Mouse (Mus musculus): ENCODE data around the gene Kdf1.

Kdf1 gene

DNA sequence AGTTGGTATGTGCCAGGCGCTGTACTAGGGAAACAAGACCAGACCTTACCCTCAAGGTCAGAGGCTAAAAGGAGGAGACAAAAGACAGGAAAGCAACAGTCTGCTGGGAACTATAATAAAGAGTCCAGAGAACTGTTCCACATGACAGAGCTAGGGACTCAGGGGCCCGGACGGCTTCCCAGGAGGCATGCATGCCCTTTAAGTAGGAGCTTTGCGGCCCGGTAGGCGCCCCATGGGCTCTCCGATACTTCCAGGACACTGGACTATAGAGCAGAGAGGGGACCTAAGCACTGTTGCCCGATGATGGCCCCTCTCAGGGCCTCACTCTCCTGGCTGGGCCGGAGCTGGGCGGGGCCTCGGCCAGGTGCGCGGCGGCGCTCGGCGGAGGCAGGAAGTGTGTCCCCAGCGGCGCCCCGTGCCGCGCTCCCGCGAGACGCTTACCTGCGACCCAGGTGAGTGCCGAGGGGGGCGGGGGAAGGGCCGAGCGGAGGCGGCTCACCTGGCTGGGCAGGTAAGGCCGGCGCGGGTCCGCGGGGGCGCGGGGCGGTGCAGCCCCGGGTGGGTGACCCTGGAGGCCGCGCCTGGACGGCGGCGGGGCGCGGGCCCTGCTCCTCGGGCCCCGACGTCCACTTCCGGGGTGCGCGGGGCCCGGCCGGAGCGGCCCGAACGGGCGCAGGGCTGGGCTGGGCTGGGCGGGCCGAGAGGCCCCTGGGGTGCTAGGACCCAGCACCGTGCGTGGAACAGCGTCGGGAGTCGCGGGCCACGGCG is at the start of gene Kdf1:
Gene Kdf1 (plus strand): TSS at position 363 of the 768 bp plus-strand sequence.
- no peak for DNase-seq (ENCODE audit: inconsistent ontology term)

DNA sequence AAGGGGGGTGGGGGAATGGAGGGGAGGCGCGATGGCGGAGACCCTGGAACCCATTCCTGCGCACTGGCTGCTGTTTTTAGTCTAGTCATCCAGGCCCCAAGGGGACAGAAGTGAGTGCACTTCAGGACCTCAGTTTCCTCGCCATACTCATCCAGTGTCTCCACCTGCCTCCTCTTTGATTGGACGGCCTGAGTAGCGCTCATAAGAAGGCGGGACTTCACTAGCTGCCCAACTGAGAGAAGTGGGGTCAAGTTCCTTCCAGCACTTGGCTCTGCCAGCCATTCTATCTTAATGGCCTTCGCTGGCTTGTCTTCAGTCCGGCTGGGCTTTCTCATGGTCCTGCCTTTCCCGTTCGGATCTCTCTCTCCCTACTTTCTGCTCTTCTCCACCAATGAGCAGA is 49.6 kb upstream of the Kdf1 start:
- no peak for DNase-seq (ENCODE audit: inconsistent ontology term)

DNA sequence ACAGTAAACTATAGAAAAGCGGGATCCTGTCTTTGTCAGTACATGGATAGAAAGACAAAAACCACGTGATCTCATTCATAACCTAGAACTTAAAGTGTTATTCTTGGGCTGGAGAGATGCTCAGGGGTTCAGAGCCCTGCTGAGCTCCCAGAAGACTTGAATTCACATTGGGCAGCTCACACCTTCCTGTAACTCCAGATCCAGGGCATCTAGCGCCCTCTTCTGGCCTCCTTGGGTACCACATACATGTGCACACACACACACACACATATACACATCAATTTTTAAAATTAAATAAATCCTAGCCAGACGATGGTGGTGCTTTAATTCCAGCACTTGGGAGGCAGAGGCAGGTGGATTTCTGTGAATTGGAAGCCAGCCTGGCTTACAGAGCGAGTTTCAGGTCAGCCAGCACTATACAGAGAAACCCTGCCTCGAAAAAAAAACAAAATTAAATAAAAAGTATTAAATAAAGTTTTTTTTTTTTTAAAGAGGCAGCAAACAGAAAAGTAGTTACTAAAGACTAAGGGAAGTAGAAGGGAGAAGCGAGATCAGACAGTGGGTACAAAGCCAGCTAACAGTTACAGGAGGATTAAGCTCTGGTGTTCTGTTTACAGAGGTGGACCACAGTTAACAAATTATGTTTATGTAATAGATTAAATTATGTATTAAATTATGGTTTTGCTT is 47.5 kb upstream of the Kdf1 start:
- DNase-seq (ENCODE audit: inconsistent ontology term), result no peak

DNA sequence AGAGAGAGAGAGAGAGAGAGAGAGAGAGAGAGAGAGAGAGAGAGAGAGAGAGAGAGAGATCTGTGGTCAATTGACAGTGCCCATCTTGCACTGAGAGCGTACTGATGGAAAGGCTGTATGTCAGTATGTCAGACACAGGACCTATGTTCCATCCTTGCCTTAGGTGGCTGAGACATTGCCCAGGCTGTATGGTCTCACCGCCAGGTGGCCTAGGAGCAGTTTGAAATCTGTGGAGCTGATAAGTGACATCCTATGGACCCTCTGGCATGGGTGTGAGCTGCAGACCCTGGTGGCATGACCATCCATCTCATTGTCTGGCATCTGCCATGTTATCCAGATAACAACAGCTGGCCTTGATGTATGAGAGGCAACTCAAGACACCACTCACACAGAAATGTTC is 44.9 kb upstream of the Kdf1 start:
- DNase-seq (ENCODE audit: inconsistent ontology term), result no peak

DNA sequence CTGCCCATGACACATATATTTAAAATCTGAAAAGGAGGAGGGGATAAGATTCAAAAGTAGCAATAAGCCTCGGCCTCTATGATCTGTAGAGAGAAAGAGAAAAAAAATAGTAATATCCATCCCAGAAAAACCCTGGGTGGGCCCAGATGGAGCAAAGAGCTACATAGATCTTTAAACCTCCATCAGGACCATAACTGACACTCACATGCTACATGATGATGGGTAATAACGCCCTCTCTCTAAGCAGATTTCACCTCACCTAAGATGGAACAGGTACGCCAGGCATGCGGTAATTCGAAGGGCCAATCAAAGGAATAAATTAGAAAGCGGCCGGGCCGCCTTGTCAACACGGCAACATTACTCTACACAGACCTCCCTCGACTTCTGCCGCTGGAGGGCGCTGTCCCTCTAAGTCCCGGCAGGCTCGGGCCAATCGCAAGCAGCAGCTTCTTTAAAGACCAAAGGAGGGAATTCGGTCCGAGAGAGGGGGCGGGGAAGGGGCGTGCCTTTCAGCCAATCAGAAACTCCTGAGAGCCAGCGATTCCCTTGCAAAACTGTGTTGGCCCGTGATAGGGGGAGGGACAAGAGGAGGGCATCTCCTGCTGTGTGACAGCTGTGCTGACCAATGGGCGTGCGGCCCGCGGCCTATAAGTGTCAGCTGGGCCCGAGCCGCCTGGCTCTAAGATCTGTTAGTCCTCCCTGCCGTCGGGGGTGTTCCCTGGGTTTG is 39.1 kb upstream of the Kdf1 start, which contains the start of gene Tent5b:
Gene Tent5b (plus strand): TSS at position 675 of the 727 bp plus-strand sequence.
- DNase-seq (ENCODE audit: inconsistent ontology term), result peak; percentile 100

DNA sequence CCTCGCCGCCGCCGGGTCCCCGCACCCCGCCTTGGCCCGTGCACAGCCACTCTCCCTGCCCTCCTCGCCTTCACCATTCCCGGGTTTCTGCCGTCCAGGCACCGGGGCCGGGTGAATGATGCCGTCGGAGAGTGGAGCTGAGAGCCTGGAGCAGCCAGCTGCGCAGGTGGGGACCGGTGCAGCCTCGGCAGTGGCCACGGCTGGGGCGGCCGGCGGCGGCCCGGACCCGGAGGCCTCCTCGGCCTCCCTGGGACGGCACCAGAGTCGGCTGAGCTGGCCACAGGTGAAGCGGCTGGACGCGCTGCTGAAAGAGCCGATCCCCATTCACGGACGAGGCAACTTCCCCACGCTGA is 38.6 kb upstream of the Kdf1 start:
- no peak for DNase-seq (ENCODE audit: inconsistent ontology term)

DNA sequence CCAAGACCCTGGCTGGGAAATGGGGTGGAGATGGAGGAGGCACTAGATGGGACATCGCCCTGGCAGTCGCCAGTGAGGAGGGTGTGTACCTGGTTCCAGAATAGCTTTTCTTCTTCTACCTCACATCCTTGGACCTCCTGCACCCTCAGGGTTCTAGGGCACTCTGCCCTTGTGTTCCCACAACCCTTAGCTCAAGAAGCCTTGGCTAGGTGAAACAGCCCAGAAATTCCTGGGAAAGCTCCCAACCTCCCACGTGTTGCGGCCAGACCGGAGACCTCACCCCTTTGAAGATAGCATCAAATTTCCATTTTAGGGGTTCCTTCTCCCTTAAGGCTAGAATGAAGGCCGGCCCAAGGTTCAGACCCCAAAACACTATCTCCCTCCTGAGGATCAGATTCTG is 38.0 kb upstream of the Kdf1 start:
- DNase-seq (ENCODE audit: inconsistent ontology term), result no peak

DNA sequence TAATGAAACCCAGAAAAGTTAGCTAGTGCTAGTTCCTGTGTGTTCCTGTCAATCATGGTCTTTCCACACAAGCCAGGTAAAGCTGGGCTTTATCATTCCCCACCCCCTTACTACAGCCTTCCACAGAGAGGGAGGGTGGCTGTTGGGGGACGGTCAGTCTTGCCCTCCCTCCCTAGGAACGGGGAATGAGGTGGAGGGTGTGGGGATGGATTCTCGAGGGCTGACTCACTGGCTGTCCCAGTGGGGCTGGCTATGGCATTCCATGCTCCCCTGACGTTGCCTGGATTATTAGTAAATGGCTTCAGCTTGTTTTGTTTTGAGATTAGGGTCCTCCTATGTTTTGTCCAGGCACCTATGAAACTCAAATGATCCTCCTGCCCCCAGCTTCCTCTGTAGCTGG is 37.3 kb upstream of the Kdf1 start:
- peak; percentile 87 for DNase-seq (ENCODE audit: inconsistent ontology term)

DNA sequence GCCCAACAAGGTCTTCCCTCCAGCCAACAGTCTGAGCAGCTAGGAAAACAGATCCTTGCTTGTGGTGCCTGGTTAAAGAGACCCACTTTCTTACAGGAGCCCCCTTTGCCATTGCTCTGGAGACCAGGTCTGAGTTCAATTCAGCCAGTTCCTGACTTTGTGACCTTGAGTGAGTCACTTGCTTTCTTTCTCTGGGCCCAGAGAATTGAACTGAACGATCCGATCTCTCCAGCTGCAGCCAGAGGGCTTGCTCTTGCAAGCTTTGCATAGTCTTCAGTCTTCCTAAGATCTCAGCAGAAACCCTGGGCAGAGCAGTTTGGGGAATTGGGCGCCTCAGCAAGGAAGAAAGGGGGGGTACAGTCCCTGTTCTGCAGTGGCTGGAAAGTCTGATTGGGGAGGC is 36.3 kb upstream of the Kdf1 start:
- DNase-seq (ENCODE audit: inconsistent ontology term), result no peak

DNA sequence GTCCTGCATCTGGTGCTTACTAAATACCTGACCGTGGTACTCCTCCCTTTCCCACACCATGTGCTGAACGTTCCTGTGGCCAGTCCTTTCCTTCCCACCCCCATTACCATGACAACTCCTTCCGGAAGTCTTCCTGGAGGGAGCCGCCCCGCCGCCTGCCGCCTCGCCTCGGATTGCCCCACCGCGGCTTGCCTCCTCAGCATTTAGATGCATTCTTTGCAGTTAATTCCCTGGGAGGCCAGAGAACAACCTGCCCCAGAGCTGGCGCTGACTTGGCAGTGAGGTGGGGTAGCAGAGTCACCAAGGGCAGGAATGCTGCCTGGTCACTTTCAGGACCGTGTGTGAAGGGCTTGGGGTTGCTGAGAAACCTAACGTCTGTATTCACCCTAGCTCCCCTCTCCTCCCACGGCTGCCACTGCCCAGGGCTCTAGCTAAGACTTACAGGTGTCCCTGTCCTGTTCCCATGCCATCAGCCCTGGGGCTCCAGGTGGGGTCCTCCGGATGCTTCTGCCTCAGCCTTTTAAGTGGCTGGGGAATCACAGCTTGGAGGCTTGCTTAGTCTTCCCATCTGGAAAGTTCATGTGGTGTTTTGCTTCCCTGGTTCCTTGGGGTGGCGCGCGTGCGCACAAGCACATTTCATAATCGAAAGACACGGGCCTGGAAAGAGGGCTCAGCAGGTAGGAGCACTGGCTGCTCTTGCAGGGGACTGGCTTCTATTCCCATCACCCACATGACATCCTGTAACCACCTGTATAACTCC is 34.3 kb upstream of the Kdf1 start:
- peak; percentile 75 for DNase-seq (ENCODE audit: inconsistent ontology term)

DNA sequence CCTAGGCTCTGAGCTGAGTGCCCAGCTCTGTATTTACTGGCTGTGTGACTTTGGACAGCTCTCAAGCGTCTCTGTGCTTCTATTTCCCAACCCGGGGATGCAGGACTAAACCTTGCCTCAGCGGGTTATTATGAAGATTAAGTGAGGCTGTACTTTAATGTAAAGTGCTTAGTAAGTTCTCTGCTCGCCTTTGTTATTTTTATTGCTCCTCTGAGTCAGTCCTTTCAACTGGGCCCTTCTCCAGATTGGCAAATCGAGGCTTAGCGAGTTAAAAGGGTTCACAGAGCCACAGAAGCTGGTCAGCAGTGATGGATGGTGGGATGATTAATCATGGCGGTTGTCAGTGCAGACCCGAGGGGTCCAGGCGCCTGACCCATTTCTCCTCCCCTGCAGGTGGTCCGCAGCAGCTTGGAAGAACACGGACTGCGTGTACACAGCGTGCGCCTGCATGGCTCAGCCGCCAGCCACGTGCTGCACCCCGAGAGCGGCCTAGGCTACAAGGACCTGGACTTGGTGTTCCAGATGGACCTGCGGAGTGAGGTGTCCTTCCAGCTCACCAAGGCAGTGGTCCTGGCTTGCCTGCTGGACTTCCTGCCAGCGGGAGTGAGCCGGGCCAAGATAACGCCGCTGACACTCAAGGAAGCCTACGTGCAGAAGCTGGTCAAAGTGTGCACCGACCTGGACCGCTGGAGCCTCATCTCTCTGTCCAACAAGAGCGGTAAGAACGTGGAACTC is 32.9 kb upstream of the Kdf1 start:
- no peak for DNase-seq (ENCODE audit: inconsistent ontology term)

DNA sequence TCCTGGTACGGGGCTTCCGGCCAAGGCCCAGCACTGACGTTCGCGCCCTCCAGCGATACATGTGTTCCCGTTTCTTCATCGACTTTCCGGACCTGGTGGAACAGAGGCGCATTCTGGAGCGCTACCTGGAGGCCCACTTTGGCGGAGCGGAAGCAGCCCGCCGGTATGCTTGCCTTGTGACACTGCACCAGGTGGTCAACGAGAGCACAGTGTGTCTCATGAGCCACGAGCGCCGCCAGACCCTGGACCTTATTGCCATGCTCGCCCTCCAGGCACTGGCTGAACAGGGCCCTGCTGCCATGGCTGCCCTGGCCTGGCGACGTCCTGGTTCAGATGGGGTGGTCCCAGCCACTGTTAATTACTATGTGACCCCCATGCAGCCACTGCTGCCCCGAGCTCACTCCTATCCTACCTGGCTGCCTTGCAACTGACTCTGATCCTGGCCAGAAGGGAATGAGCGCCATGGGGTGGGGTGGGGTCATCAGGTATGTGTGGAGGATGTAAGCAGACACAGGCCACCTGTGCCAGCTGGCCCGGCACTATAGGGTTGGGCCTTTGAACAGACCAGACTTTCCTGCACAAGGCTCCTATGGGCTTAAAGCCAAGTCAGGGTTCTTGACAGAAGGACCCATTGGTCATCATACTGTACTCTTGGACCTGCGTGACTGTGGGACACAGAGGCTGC is 31.9 kb upstream of the Kdf1 start:
- no peak for DNase-seq (ENCODE audit: inconsistent ontology term)

DNA sequence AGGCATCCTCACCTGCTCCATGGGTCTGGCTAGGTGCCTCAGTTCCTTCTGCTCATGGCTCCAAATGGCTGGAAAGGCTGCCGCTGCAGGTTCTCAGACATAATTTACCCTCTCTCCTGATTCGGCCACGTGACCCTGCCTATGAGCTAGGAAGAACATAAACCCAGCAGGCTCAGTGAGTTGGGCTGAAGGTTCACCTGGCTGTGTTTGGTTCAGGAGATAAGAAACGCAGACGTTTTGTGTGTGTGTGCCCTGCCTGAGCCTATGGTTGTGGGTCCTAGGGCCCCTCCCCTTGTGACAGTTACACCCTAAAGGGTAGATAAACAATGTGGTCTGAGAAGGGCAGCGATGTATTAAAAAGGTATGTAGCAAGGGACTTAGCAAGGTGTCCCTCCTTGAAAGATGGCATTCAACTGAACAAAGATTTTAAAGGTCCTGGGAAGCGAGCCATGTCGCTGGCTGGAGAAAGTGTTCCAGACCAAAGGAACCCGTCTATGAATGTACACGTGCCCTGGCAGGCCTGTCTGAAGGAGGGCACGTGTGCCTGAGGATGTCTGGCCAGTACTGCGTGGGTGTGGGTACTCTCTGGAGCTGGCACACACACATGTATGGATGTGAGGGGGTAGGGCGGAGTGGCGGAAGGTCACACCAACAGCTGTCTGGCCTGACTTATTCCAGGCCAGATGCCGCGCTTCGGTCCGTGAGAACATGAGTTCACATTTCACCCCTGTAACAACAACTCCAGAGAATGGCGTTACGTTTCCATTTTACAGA is 30.0 kb upstream of the Kdf1 start:
- DNase-seq (ENCODE audit: inconsistent ontology term), result no peak

DNA sequence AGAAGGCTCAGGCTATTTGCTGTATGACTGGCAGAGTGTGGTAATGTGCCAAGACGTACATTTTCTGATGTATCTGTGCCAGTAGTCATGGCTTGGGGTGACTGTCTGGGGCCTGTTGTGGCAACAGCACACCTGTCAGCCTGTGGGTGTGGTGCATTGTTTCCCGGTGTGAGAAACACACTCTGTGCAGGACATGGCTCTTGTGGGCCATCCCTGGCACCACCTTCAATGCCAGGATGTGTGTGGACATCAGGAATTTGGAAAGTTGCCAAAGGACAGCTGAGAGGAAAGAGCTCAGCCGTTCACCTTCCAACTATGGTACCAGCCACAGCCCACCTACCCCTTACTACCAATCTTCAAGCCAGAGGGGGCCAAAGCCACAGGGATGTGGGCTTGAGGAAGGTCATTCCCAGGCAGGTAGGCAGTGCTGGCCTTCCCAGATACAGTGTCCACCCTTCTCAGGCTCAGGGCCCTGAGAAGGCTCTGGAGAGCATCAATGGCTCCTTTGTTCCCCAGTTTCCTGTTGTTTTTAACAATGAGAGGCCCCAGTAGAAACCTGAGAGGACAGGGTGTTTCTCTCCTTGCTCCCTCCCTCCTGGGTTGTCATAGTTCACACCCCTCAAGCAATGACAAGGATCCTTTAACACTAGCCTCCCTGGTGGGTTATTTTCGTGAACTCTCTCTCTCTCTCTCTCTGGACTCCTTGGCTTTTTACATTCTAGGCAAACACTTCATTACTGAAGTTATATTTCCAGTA is 29.1 kb upstream of the Kdf1 start:
- peak; percentile 87 for DNase-seq (ENCODE audit: inconsistent ontology term)

DNA sequence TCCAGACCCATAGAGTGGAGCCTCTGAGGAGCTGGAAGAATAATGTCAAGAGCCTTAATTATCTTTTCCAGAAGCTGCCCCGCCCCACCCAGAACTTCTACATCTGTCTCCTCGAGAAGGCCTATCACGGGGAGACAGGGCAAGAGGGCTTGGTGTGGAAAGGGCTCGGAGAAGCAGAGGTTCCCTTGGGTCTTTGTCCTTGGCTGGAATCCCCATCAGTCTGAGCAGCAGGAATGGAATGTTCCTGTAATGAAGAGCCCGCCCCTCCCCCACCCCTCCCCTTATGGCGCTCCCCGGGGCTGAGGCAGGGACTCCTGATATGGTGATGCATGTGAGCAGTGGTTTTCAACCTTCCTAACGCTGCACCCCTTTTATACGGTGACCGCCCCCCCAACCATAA is 27.0 kb upstream of the Kdf1 start:
- peak; percentile 86 for DNase-seq (ENCODE audit: inconsistent ontology term)

DNA sequence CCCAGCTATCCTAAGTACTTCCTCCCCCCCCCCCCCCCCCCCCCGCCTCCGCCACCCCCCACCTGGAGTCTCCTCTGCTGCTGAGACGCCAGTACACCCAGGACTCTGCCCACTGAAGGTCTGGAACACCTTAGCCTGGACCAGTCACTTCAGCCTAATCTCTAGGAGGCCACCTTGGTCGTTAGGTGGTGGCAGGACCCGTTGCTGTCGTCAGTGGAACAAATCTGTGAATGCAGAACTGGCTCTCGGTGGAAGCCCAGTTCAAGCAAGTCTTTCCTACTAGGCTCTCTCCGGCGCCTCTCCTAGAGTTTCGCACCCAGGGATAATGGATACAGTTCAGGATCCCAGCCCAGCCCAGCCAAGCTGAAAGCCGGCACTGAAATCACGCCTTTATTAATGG is 24.9 kb upstream of the Kdf1 start:
- DNase-seq (ENCODE audit: inconsistent ontology term), result no peak

DNA sequence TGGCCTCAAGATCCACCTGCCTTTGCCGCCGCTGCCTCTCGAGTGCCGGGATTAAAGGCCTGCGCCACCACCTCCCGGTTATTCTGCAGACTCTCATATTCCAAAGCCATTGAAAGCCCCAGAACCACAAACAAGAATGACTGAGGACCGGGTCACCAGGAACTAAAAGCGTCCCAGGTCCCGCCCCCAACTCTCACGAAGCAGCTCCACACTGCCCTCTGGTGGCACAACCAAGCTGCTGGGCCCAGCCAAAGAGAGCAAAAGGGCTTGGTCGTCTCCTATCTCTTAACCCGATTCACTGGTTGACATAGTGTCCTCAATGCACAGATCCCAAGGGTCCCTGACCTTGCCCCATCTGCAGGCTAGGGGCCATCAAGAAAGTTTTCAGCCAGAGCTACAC is 24.3 kb upstream of the Kdf1 start:
- DNase-seq (ENCODE audit: inconsistent ontology term), result peak; percentile 92

DNA sequence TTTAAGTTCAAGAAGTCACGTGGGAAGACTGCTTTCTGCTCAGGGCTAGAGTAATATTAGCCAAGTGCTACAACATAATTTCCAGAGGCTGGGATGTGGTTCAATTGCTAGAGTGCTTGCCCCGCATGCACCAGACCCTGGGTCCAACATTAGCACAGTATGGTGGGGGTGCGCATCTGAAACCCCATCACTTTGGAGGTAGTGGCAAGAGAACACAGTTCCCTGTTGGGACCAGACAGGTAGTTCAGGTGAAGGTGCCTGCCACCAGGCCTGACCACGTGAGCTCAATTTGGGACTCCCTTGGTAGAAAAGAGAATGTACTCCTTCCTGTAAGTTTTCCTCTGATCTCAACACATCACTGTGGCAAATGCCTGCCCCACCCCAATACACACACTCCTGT is 23.9 kb upstream of the Kdf1 start:
- DNase-seq (ENCODE audit: inconsistent ontology term), result no peak

DNA sequence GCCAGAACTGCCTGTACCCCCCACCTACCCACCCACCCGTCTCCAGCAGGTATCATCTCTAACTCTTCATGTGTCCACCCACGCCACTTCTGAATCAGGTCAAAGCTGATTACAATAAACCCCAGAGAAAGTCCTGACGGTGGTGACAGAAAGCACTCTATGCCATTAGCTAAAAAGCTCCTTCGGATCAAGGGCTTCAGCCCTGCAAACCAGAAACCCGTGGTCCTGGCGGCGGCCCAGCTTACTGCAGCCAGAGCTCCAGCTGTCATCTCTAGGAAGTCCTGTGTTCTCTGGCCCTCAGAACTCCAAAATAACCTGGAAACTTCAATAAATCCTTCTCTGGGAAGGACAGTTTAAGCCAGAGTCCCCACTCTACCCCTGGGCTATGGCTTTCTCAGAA is 23.1 kb upstream of the Kdf1 start:
- no peak for DNase-seq (ENCODE audit: inconsistent ontology term)
